Mouse (Mus musculus): ENCODE measurements around the gene Mbnl1. TPM values are rescaled to one million over a fixed set of nuclear protein-coding genes. Genes with fewer than 3 reads are reported as not detected.

Gene Mbnl1
- polyA plus RNA-seq, 1 experiment from 2014 or later: 70.0 TPM

DNA sequence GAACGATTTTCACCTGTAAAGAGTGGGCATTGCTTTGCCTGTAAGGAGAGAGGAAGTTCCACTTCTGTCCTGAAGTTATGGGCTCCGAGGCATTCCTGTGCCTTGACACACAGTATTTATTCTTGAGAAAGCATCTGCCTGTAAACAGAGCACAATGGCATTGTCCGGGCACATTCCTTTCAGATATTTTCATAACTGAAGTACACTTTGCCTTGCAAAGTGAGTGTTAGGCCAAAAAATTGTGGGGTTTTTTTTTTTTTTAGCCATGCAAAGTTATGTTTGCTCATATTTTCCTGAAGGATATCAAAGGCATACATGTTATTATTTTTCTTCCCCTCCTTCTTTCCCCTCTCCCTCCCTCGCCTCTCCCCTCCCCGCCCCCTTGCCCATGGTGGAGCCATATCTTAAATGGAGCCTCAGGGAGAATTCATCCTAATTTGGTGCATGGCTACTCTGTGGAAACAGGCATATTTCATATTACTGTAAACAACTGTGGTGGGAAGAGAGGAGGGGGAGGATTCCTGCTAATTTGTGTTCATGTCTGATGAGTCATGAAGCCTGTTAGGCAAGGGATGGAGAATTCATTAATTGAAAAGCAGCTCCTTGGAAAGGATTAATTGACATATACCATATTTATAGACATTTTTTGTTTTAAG is 32.3 kb downstream of the Mbnl1 start:
- H3K4me2 ChIP-seq (ENCODE audit: low read depth, severe bottlenecking): no peak overlapping the region
- ATAC-seq (ENCODE audit: insufficient number of reproducible peaks, low FRiP score, low TSS enrichment, low read depth) (no peak), DNase-seq (ENCODE audit: low spot score) (no peak)
- no peak overlapping the region for H3K9ac ChIP-seq (ENCODE audit: low read length)
- H3K27me3 ChIP-seq (ENCODE audit: control insufficient read depth, insufficient read depth, low read length): no peaks in the 10 kb centered on the region
- no peak overlapping the region for H3K4me3 ChIP-seq (ENCODE audit: low read depth, low read length)
- H3K27ac ChIP-seq (replicated peaks; ENCODE audit: low read depth, low read length): no peak overlapping the region
- no peaks in the 10 kb centered on the region for H3K36me3 ChIP-seq (ENCODE audit: control insufficient read depth, insufficient read depth, low read length)
- WGBS: 72% methylated on average over 5 of the region's 5 CpGs
- H3K9me3 ChIP-seq (ENCODE audit: control insufficient read depth, low read length): no peaks in the 10 kb centered on the region
- peaks cover 9% of the 10 kb centered on the region for H3K4me1 ChIP-seq (ENCODE audit: control insufficient read depth, insufficient read depth, low read length)

GRCm38 (mm10) chr3:60506821-60507220 is 34.2 kb downstream of the Mbnl1 start:
- Histone ChIP-seq H3K27ac (replicated peaks; ENCODE audit: low read depth, low read length) (no peak overlapping the region), H3K9ac (ENCODE audit: low read length) (no peak overlapping the region), H3K4me1 (ENCODE audit: control insufficient read depth, insufficient read depth, low read length) (peaks cover 7% of the 10 kb centered on the region; the same call in 1 of the 2 replicates), H3K36me3 (ENCODE audit: control insufficient read depth, insufficient read depth, low read length) (no peaks in the 10 kb centered on the region), H3K9me3 (ENCODE audit: control insufficient read depth, low read length) (no peaks in the 10 kb centered on the region), H3K27me3 (ENCODE audit: control insufficient read depth, insufficient read depth, low read length) (no peaks in the 10 kb centered on the region), H3K4me2 (ENCODE audit: low read depth, severe bottlenecking) (no peak overlapping the region), H3K4me3 (ENCODE audit: low read depth, low read length) (no peak overlapping the region)
- 88% methylated on average over 5 of the region's 5 CpGs for WGBS
- no peak for DNase-seq (ENCODE audit: low spot score)
- no peak for ATAC-seq (ENCODE audit: insufficient number of reproducible peaks, low FRiP score, low TSS enrichment, low read depth)

- no peak overlapping the region for H3K4me2 ChIP-seq (ENCODE audit: low read depth, severe bottlenecking)
- H3K4me1 ChIP-seq (ENCODE audit: control insufficient read depth, insufficient read depth, low read length): peaks cover 7% of the 10 kb centered on the region; the same call in 1 of the 2 replicates
- no peak overlapping the region for H3K9ac ChIP-seq (ENCODE audit: low read length)
- no peak overlapping the region for H3K27ac ChIP-seq (replicated peaks; ENCODE audit: low read depth, low read length)
- 85% methylated on average over 3 of the region's 3 CpGs for WGBS
- H3K27me3 ChIP-seq (ENCODE audit: control insufficient read depth, insufficient read depth, low read length): no peaks in the 10 kb centered on the region
- no peak overlapping the region for H3K4me3 ChIP-seq (ENCODE audit: low read depth, low read length)
- no peaks in the 10 kb centered on the region for H3K36me3 ChIP-seq (ENCODE audit: control insufficient read depth, insufficient read depth, low read length)
- H3K9me3 ChIP-seq (ENCODE audit: control insufficient read depth, low read length): no peaks in the 10 kb centered on the region
- no peak for DNase-seq (ENCODE audit: low spot score)
- no peak for ATAC-seq (ENCODE audit: insufficient number of reproducible peaks, low FRiP score, low TSS enrichment, low read depth)
Measured at GRCm38 (mm10) chr3:60507496-60507895, 34.9 kb downstream of the Mbnl1 start.

DNA sequence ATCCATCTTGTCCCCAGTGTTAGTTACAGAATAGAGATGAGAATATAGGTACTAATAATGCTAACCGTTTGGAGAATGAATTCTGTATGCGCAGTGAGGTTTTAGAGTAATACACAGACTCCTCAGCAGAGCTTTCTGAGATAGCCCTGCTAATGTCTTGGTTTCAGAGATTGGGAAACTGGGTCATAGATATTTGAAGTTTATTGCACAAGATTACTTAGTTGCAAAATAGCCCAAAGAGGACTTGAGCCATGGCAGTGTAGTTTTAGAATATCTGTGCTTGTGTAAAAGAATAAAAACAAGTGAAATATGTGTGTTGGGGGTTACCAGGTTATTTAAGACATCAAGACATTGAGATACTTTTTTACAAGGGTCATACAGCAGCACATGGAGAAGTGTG is 35.3 kb downstream of the Mbnl1 start:
- Histone ChIP-seq H3K27ac (replicated peaks; ENCODE audit: low read depth, low read length) (no peak overlapping the region), H3K4me1 (ENCODE audit: control insufficient read depth, insufficient read depth, low read length) (peaks cover 7% of the 10 kb centered on the region; the same call in 1 of the 2 replicates), H3K4me2 (ENCODE audit: low read depth, severe bottlenecking) (no peak overlapping the region), H3K4me3 (ENCODE audit: low read depth, low read length) (no peak overlapping the region), H3K9me3 (ENCODE audit: control insufficient read depth, low read length) (no peaks in the 10 kb centered on the region), H3K27me3 (ENCODE audit: control insufficient read depth, insufficient read depth, low read length) (no peaks in the 10 kb centered on the region), H3K9ac (ENCODE audit: low read length) (no peak overlapping the region), H3K36me3 (ENCODE audit: control insufficient read depth, insufficient read depth, low read length) (no peaks in the 10 kb centered on the region)
- WGBS: 97% methylated on average over 2 of the region's 2 CpGs
- ATAC-seq (ENCODE audit: insufficient number of reproducible peaks, low FRiP score, low TSS enrichment, low read depth) (no peak), DNase-seq (ENCODE audit: low spot score) (no peak)

- no peak for DNase-seq (ENCODE audit: low spot score)
- no peaks in the 10 kb centered on the region for H3K4me1 ChIP-seq (ENCODE audit: control insufficient read depth, insufficient read depth, low read length)
- no peak overlapping the region for H3K27ac ChIP-seq (replicated peaks; ENCODE audit: low read depth, low read length)
- WGBS: 87% methylated on average over 3 of the region's 3 CpGs
- no peaks in the 10 kb centered on the region for H3K9me3 ChIP-seq (ENCODE audit: control insufficient read depth, low read length)
- H3K36me3 ChIP-seq (ENCODE audit: control insufficient read depth, insufficient read depth, low read length): no peaks in the 10 kb centered on the region
- ATAC-seq (ENCODE audit: insufficient number of reproducible peaks, low FRiP score, low TSS enrichment, low read depth): no peak
- no peaks in the 10 kb centered on the region for H3K27me3 ChIP-seq (ENCODE audit: control insufficient read depth, insufficient read depth, low read length)
- H3K4me2 ChIP-seq (ENCODE audit: low read depth, severe bottlenecking): no peak overlapping the region
- no peak overlapping the region for H3K9ac ChIP-seq (ENCODE audit: low read length)
- H3K4me3 ChIP-seq (ENCODE audit: low read depth, low read length): no peak overlapping the region
Measured at GRCm38 (mm10) chr3:60511197-60511596, 38.6 kb downstream of the Mbnl1 start.

GRCm38 (mm10) chr3:60513337-60513736 is 40.7 kb downstream of the Mbnl1 start:
- no peak overlapping the region for H3K4me2 ChIP-seq (ENCODE audit: low read depth, severe bottlenecking)
- no peaks in the 10 kb centered on the region for H3K27me3 ChIP-seq (ENCODE audit: control insufficient read depth, insufficient read depth, low read length)
- no peaks in the 10 kb centered on the region for H3K9me3 ChIP-seq (ENCODE audit: control insufficient read depth, low read length)
- ATAC-seq (ENCODE audit: insufficient number of reproducible peaks, low FRiP score, low TSS enrichment, low read depth): no peak
- H3K27ac ChIP-seq (replicated peaks; ENCODE audit: low read depth, low read length): no peak overlapping the region
- 72% methylated on average over 7 of the region's 7 CpGs for WGBS
- H3K9ac ChIP-seq (ENCODE audit: low read length): no peak overlapping the region
- DNase-seq (ENCODE audit: low spot score): no peak
- H3K4me3 ChIP-seq (ENCODE audit: low read depth, low read length): no peak overlapping the region
- peaks cover 3% of the 10 kb centered on the region; the same call in 1 of the 2 replicates for H3K4me1 ChIP-seq (ENCODE audit: control insufficient read depth, insufficient read depth, low read length)
- no peaks in the 10 kb centered on the region for H3K36me3 ChIP-seq (ENCODE audit: control insufficient read depth, insufficient read depth, low read length)

GRCm38 (mm10) chr3:60513746-60514145 is 41.1 kb downstream of the Mbnl1 start:
- no peak overlapping the region for H3K4me3 ChIP-seq (ENCODE audit: low read depth, low read length)
- peaks cover 3% of the 10 kb centered on the region; the same call in 1 of the 2 replicates for H3K4me1 ChIP-seq (ENCODE audit: control insufficient read depth, insufficient read depth, low read length)
- no peak overlapping the region for H3K4me2 ChIP-seq (ENCODE audit: low read depth, severe bottlenecking)
- no peak overlapping the region for H3K27ac ChIP-seq (replicated peaks; ENCODE audit: low read depth, low read length)
- no peaks in the 10 kb centered on the region for H3K27me3 ChIP-seq (ENCODE audit: control insufficient read depth, insufficient read depth, low read length)
- no peak overlapping the region for H3K9ac ChIP-seq (ENCODE audit: low read length)
- WGBS: 96% methylated on average over 2 of the region's 2 CpGs
- DNase-seq (ENCODE audit: low spot score): no peak
- H3K36me3 ChIP-seq (ENCODE audit: control insufficient read depth, insufficient read depth, low read length): no peaks in the 10 kb centered on the region
- H3K9me3 ChIP-seq (ENCODE audit: control insufficient read depth, low read length): no peaks in the 10 kb centered on the region
- ATAC-seq (ENCODE audit: insufficient number of reproducible peaks, low FRiP score, low TSS enrichment, low read depth): no peak

DNA sequence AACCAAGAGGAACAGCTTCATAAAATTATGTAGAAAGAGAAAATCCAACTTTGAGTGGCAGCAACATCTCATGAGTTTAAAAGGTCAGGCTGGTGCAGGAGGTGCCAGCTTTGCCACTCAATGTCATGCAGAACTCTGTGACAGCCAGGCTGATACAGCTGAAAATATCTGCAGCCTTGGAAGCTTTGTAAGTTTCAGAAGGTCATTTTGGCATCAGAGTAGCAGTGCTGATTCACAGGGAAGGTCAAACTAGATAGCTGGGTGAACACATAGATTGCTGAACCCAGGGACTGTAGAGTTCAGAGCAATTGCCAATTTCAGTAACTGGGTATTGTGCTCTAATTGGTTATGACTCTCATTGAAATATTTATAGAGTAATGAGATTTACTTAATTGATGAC is 42.8 kb downstream of the Mbnl1 start:
- no peak for ATAC-seq (ENCODE audit: insufficient number of reproducible peaks, low FRiP score, low TSS enrichment, low read depth)
- H3K4me1 ChIP-seq (ENCODE audit: control insufficient read depth, insufficient read depth, low read length): peaks cover 3% of the 10 kb centered on the region; the same call in 1 of the 2 replicates
- H3K9me3 ChIP-seq (ENCODE audit: control insufficient read depth, low read length): no peaks in the 10 kb centered on the region
- no peak overlapping the region for H3K9ac ChIP-seq (ENCODE audit: low read length)
- no peak overlapping the region for H3K4me3 ChIP-seq (ENCODE audit: low read depth, low read length)
- DNase-seq (ENCODE audit: low spot score): no peak
- H3K4me2 ChIP-seq (ENCODE audit: low read depth, severe bottlenecking): no peak overlapping the region
- no peaks in the 10 kb centered on the region for H3K36me3 ChIP-seq (ENCODE audit: control insufficient read depth, insufficient read depth, low read length)
- H3K27ac ChIP-seq (replicated peaks; ENCODE audit: low read depth, low read length): no peak overlapping the region
- no peaks in the 10 kb centered on the region for H3K27me3 ChIP-seq (ENCODE audit: control insufficient read depth, insufficient read depth, low read length)
